Mouse (Mus musculus) E14TG2a.4 (cell line): Measurements from ENCODE around the gene Igsf3.

Experiments used
- CTCF ChIP-seq: conservative IDR thresholded peaks from 2 replicates; pipeline ENCODE4 v1.5.1; 2014; ENCODE audit warnings: low read length
- POU5F1 ChIP-seq: IDR thresholded peaks from 2 replicates; pipeline ENCODE4 v1.6.1; 2014; ENCODE audit warnings: low read length, borderline replicate concordance

DNA sequence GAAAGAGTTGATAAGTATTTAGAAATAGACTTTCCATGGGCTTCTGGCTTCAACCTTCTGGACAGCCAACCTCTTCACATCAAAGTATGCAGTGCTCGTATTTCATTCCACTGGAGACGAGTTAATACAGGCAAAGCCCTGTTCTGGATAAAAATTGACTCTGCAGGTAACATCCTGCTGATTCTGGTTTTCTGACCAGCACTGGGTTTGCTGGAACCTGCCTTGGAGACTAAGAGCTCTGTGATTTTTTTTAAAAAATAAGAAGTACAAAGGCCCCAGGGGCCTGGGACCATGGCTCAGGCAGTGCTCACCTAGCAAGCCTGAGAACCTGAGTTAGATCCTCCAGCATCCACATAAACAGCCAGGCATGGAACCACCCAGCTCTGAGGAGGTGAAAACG is 130.9 kb downstream of the Igsf3 start:
- TF ChIP-seq CTCF (no peak), POU5F1 (no peak)
